Mouse (Mus musculus) megakaryocyte-erythroid progenitor cell, adult 5-6 weeks (primary cell): ENCODE measurements around the gene Tbp. TPM values are rescaled to one million over a fixed set of nuclear protein-coding genes. Genes with fewer than 3 reads are reported as not detected.
"Not testable (repeated sequence)": the region's sequence is repeated elsewhere in the genome, so short reads cannot be mapped to it uniquely, and the experiment has no call there.

Experiments
- ATAC-seq: replicated peaks from 2 replicates; pipeline ENCODE4 v1.8.0; 2016; ENCODE audit warnings: mild to moderate bottlenecking, inconsistent platforms; ENCODE audit not compliant: severe bottlenecking, poor library complexity, low FRiP score, low TSS enrichment
- total RNA-seq, 2 experiments: library from RNA; stranded (forward) in 1 of 2; stranded (reverse) in 1 of 2; fragments of 200-1000, 215-1000 nt in 1 of 2; fragments of >200 nt in 1 of 2; fragmentation: Nextera tagmentation in 1 of 2; gene quantifications; 2 replicates each; pipeline ENCODE4 v1.2.3; 2014 to 2017

Gene Tbp
- total RNA-seq, 2 experiments from 2014 or later, result 68.9 to 80.9 TPM

DNA sequence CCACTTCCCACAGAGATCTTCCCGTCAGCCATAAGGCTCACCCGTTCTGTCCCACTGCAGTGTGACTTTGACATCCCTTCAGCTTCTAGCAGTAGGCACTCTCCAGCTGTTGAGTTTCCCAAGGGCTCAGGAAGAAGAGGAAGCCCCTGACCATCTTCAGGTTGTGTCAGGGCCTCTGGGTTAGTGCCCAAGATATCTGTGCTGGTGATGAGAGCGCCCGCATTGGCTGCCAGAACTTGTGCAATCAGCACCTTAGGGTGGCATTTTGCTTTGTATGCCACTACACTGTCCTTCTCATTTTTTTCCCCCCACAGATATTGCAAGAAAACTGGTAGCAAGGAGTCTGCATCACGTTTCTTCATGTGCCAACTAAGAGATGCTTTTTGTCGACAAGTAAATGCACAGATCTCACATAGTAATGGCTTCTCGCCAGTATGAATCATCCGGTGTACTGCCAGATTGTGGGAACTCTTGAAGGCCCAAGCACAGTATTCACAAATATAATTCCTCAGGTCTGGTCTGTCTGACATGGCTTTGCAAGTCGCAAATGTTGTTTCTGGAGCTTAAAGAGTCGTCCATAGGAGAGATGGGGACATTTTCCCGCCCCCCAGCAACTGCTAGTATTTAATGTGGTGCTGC is 35.6 kb downstream of the Tbp start:
- ATAC-seq, result no peak

- peak; percentile 25; the same call in 1 of the 2 replicates for ATAC-seq
These were observed 36.3 kb downstream of the Tbp start for GRCm38 (mm10) chr17:15535943-15536342.

- ATAC-seq, result peak; percentile 69
These were observed 36.8 kb downstream of the Tbp start for GRCm38 (mm10) chr17:15536457-15536904.

GRCm38 (mm10) chr17:15540309-15540708 is 40.6 kb downstream of the Tbp start:
- no peak for ATAC-seq

DNA sequence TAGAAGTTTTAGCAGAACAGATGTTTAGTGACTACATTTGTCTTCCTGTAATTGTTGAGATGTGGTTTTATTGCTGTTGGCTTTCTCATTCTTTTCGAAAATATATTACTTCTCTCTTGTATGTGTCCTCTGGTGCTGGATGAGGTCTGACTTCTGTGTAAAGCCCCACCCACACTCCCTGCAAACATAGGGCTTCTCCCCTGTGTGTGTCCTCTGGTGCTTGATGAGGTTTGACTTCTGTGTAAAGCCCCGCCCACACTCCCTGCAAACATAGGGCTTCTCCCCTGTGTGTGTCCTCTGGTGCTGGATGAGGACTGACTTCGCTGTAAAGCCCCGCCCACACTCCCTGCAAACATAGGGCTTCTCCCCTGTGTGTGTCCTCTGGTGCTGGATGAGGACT is 44.2 kb downstream of the Tbp start:
- not testable (repeated sequence) for ATAC-seq

GRCm38 (mm10) chr17:15546440-15546839 is 46.8 kb downstream of the Tbp start:
- no peak for ATAC-seq

DNA sequence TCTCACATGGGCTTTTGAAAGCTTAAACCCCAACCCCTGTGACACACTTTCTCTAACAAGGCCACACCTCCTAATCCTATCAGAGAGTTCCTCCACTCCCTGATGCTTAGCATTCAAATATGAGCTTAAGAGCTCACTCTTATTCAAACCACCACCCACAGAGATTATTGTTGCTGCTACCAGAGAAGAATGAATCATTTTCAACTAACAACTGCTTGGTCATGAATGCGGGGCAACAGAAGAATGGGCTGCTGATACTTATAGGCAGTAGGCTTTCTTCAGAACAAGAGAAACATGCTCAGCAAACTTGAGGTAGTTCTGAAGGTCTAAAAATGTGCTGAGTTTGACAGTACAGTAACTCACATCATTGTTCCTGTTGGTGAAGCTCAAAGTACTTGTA is 50.0 kb downstream of the Tbp start:
- no peak for ATAC-seq

- ATAC-seq, result no peak
These were observed 60.3 kb downstream of the Tbp start for GRCm38 (mm10) chr17:15559946-15560345.

DNA sequence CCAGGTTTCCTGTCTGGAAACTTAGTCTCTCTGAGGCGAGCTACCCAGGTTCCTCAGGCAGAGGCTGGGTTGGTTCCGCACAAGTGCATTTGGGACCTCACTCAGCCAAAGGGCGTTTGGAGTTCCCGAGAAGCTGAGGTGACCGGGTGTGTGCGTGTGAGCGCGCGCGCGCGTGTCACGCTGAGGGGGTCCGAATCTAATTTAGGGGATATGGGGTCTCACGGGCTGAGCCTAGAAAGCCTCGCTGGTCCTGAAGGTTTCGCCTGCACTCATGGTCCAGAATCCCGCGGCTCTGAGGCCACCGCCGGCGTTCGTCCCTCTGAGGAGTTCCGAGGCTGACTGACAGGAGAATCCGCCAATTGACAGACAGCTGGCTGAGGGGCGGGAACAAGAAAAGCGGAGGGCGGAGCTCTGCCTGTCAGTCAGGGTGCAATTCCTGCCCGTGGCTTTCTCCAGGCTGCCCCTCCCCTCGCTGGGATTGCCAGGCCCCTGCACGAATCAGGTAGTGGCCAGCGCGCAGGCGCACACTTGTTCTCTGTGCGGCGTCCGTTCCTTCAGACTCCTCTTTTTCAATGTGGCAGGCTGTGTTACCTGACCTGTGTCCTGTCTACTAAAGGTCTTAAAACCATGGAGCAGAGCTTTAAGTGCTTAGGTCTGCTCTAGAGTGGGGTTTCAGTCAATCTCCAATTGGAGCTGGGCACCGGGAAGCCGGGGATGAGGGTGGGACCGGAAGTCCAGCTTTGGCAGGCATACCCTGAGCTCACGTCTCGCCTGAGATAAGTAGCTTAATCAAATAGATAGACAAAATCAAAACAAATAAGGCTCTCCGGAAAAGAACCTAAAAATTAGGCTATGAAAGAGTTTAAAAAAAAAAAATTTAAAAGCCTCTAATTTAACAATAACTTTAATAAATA is 64.6 kb downstream of the Tbp start, which contains the start of gene Prdm9:
Gene Prdm9 (minus strand): TSS at position 341 of the 914 bp plus-strand sequence.
- ATAC-seq, result peak; percentile 100

DNA sequence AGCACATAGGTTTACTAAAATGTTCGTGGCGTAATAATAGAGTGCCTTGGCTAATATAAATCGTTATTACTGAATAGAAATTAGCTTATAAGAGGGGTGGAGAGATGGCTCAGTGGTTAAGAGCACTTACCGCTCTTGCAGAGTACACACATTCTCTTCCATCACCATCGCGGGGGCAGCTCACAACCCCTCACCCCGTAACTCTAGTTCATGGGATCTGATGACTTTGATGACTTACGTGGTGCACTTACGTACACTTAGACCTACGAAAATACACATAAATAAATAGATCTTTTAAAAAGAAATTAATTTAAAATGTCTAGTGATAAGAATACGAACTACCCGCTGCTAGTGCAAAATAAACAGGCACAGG is 65.2 kb downstream of the Tbp start:
- ATAC-seq, result no peak

- ATAC-seq, result no peak
These were observed 67.2 kb downstream of the Tbp start for GRCm38 (mm10) chr17:15566908-15567307.

DNA sequence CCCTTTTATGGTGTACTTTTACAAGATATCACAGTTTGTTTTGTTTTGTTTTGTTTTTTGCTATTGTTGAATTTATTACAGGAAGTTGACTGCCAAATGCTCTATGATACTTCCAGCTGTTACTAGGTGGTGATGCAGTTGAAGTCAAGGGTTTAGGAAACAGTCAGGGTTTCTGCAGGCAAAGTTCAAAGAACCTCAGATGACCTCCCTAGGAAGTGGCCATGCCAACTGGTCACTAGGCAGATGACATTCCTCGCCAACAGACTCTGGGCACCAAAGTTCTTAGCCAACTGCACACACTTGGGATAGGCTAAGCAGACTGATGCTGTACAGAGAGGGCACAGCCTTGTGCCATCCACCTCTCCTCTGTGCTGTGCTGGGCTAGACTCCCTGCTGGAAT is 75.4 kb downstream of the Tbp start:
- no peak for ATAC-seq

- peak; percentile 67; the same call in 1 of the 2 replicates for ATAC-seq
These were observed 77.6 kb downstream of the Tbp start for GRCm38 (mm10) chr17:15577291-15577694.

Other genes starting within 250 kb of the Tbp start
- gene Dll1, start 123.0 kb upstream of the Tbp start, total RNA-seq (2014; fragmentation: Nextera tagmentation), result not detected in 2 replicates
- gene Dll1, start 123.0 kb upstream of the Tbp start, total RNA-seq (2017), result 0.28 and 1.0 TPM in 2 replicates
- gene Fam120b, start 103.7 kb upstream of the Tbp start, total RNA-seq (2014; fragmentation: Nextera tagmentation), result 8.0 and 11.9 TPM in 2 replicates
- 9.8 and 11.0 TPM in 2 replicates for gene Fam120b, start 103.7 kb upstream of the Tbp start, total RNA-seq (2017)
- gene Psmb1, start 137 bp upstream of the Tbp start, total RNA-seq (2014; fragmentation: Nextera tagmentation), result 161 and 162 TPM in 2 replicates
- gene Psmb1, start 137 bp upstream of the Tbp start, total RNA-seq (2017), result 154 and 171 TPM in 2 replicates
- gene Pdcd2, start 27.4 kb downstream of the Tbp start, total RNA-seq (2014; fragmentation: Nextera tagmentation), result 59.7 and 79.5 TPM in 2 replicates
- gene Pdcd2, start 27.4 kb downstream of the Tbp start, total RNA-seq (2017), result 142 and 152 TPM in 2 replicates
- gene Prdm9, start 64.5 kb downstream of the Tbp start, total RNA-seq (2014; fragmentation: Nextera tagmentation), result 3.0 and 9.8 TPM in 2 replicates
- gene Prdm9, start 64.5 kb downstream of the Tbp start, total RNA-seq (2017), result 0.91 and 1.3 TPM in 2 replicates
- 44.4 and 52.7 TPM in 2 replicates for gene Chd1, start 205.1 kb downstream of the Tbp start, total RNA-seq (2014; fragmentation: Nextera tagmentation)
- 73.9 and 85.8 TPM in 2 replicates for gene Chd1, start 205.1 kb downstream of the Tbp start, total RNA-seq (2017)